Mouse (Mus musculus): ENCODE measurements around the gene Cidec.

DNA sequence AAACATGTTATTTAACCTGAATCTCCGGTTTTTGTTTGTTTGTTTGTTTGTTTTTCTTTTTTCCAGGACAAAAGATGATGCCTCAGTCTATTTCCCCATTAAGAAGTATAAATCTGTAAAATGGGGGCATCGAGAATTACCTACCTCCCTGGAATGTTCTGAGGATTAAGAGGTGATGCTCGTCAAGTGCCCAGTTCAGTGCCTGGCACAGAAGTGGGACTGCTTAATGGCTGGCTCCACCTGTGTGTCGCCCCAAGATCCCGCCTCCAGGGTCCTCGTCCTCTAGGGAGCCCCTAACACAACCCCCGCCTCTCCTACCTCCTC, 58.4 kb downstream of the Cidec start:
- no peak for TF ChIP-seq CHD2 (IDR thresholded peaks at IDR 0.05; ENCODE audit: low read length)
- no peak for TF ChIP-seq NRF1 (IDR thresholded peaks at IDR 0.05; ENCODE audit: insufficient read depth, low read depth, low read length, poor library complexity, severe bottlenecking)
- no peak for TF ChIP-seq CTCF (IDR thresholded peaks at IDR 0.05 in 2 of 3, conservative IDR thresholded peaks at IDR 0.05 in 1 of 3; ENCODE audit: control insufficient read depth in 1 of 3, insufficient read depth in 1 of 3, low read depth in 2 of 3, low read length in 3 of 3, poor library complexity in 1 of 3, severe bottlenecking in 1 of 3)
- peak; percentile 58 for TF ChIP-seq NELFE (IDR thresholded peaks at IDR 0.05; ENCODE audit: low read depth, low read length)
- no peak for TF ChIP-seq MXI1 (IDR thresholded peaks at IDR 0.05; ENCODE audit: low read depth, low read length)
- no peak for TF ChIP-seq ELF1 (IDR thresholded peaks at IDR 0.05; ENCODE audit: low read depth, low read length)
- TF ChIP-seq ZNF384 (IDR thresholded peaks at IDR 0.05; ENCODE audit: low read depth, low read length): no peak

Data from MEL (cell line).